In the genomic region with DNA sequence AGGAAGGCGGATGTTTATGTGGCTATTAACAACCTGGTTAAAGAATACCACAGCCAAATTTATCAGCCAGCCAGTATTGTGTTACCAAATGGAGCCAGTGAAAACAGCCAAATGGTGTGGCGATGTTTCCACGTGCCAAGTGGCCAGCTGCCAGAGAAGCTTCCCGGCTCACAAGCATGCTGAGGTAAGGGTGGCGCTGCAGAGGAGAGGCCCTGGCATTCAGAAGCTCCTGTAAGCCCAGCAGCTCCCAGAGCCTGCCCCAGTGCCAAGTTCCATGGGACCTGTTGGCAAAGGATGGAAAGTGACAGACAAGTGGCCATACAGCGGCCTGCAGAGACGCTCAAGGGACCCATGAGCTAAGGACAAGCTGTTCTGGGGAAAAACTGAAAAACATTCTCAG, we compare ENCODE assay signal across 8 mouse cellular contexts.
DNase-seq lines count a peak whose midpoint lies in the region; ATAC-seq and TF ChIP-seq lines count a peak whose summit lies in the region.
"Had no signal": no experiment of that assay in that cellular context is flagged by ENCODE, and none has a peak within 500 bp of the region (broad histone marks: within the 10 kb centered on the region; RNA-seq: fewer than 3 reads in every experiment).

No protein-coding gene starts in this region.

- no peak for TF ChIP-seq POLR2A in lung, adult 2 months (IDR thresholded peaks at IDR 0.05; ENCODE audit: borderline replicate concordance, extremely low read depth, low read depth, low read length)

- no peaks in the 10 kb centered on the region for H3K27me3 ChIP-seq in lung, embryonic 14.5 days (ENCODE audit: insufficient read depth, low read length)
- H3K27me3 ChIP-seq: heart, embryonic 13.5 days had no signal

- H3K9me3 ChIP-seq in lung, embryonic 14.5 days (ENCODE audit: low read depth, low read length) = no peaks in the 10 kb centered on the region
- H3K9me3 ChIP-seq: heart, embryonic 13.5 days had no signal

- no peak overlapping the region for H3K4me3 ChIP-seq in lung, embryonic 14.5 days (ENCODE audit: low read depth, low read length)
- H3K4me3 ChIP-seq in lung, adult 2 months (replicated peaks; ENCODE audit: extremely low read depth, low read depth, low read length) = no peak overlapping the region
- H3K4me3 ChIP-seq: heart, embryonic 13.5 days had no signal

- H3K9ac ChIP-seq in lung, embryonic 14.5 days = no peak overlapping the region
- H3K9ac ChIP-seq: heart, embryonic 13.5 days had no signal

- H3K4me1 ChIP-seq in lung, embryonic 14.5 days (ENCODE audit: insufficient read depth) = no peaks in the 10 kb centered on the region
- H3K4me1 ChIP-seq in lung, adult 2 months (ENCODE audit: control insufficient read depth, insufficient read depth, low read length) = no peaks in the 10 kb centered on the region
- H3K4me1 ChIP-seq: heart, embryonic 13.5 days had no signal

- intact Hi-C loops in heart, postnatal 10 days (cut with DNase I) = no loop called here
- intact Hi-C loops in left cerebral cortex, postnatal 25 days (cut with DNase I) = no loop called here

- DNase-seq in lung, embryonic 14.5 days = peak; percentile 8
- no peak for DNase-seq in lung, adult 2 months
- DNase-seq in cerebellum, adult 9-10 months = peak; percentile 95
- peak; percentile 46 to 54 for DNase-seq in heart, postnatal 10 days
- DNase-seq in left cerebral cortex, postnatal 25 days (ENCODE audit: low spot score in 2 of 2) = peak; percentile 23 to 29
- no peak for DNase-seq in thymus, adult 18-20 months
- DNase-seq in urinary bladder, adult 2 months (ENCODE audit: low spot score) = no peak

- 68% methylated on average over 7 of the region's 7 CpGs for WGBS in lung, embryonic 14.5 days
- WGBS in lung, adult 2 months = 66% methylated on average over 7 of the region's 7 CpGs

- no peak for TF ChIP-seq CTCF in lung, embryonic 14.5 days (IDR thresholded peaks at IDR 0.05; ENCODE audit: low read depth)
- TF ChIP-seq CTCF in lung, adult 2 months (IDR thresholded peaks at IDR 0.05; ENCODE audit: insufficient read depth, low read length) = no peak

- no peak overlapping the region for H3K4me2 ChIP-seq in lung, embryonic 14.5 days
- H3K4me2 ChIP-seq: heart, embryonic 13.5 days had no signal

- no peak overlapping the region for H3K27ac ChIP-seq in lung, embryonic 14.5 days (ENCODE audit: low read depth)
- H3K27ac ChIP-seq: heart, embryonic 13.5 days had no signal

- no peaks in the 10 kb centered on the region for H3K36me3 ChIP-seq in lung, embryonic 14.5 days (ENCODE audit: insufficient read depth)
- H3K36me3 ChIP-seq: heart, embryonic 13.5 days had no signal

- ATAC-seq in lung, embryonic 14.5 days (ENCODE audit: insufficient read depth) = no peak

Comparison
In these comparisons a context has a peak if more than half of its experiments do, and no peak if none do; other contexts are left out.
1. DNase-seq: peak in lung, embryonic 14.5 days (single experiment), cerebellum, adult 9-10 months (single experiment), heart, postnatal 10 days (2 of 2) and left cerebral cortex, postnatal 25 days (2 of 2); none in lung, adult 2 months (single experiment), thymus, adult 18-20 months (0 of 2) and urinary bladder, adult 2 months (single experiment).